Mouse (Mus musculus) kidney, adult 2 months (tissue): Measurements from ENCODE around the gene Fam214a.

ENCODE experiments used
- CTCF ChIP-seq: fragments of 200-500 bp; conservative IDR thresholded peaks from 2 replicates; pipeline ENCODE4 v1.5.1; 2011; ENCODE audit warnings: low read depth, mild to moderate bottlenecking, control low read depth, low read length, moderate library complexity, mixed read lengths; ENCODE audit not compliant: insufficient read depth, insufficient read length
- POLR2A ChIP-seq: fragments of 200-500 bp; IDR thresholded peaks from one replicate; pipeline ENCODE4 v1.6.1; 2011; ENCODE audit warnings: low read depth, low read length, control low read depth

DNA sequence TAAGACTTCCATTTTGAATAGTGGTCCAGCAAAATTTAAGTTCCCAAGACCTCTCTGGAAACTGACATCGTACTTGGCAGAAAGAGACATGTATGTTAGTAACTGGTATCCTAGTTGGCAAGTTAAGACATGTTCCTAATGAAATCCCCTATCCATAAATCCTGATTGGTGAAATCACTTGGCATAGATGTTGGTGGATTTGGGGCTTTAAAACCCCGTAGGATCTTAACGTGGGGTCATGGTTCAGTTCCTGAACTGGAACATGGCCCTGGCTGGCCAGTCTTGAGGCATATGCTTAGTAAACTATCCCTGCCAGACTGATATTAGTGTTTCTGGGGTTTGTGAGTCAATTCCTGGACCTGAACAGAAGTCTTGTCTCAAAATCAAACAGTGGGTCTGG lies 14.9 kb upstream of the Fam214a start:
- TF ChIP-seq CTCF = no peak
- no peak for TF ChIP-seq POLR2A
